Comparison of ENCODE assay signal across 8 mouse cellular contexts in the genomic region with DNA sequence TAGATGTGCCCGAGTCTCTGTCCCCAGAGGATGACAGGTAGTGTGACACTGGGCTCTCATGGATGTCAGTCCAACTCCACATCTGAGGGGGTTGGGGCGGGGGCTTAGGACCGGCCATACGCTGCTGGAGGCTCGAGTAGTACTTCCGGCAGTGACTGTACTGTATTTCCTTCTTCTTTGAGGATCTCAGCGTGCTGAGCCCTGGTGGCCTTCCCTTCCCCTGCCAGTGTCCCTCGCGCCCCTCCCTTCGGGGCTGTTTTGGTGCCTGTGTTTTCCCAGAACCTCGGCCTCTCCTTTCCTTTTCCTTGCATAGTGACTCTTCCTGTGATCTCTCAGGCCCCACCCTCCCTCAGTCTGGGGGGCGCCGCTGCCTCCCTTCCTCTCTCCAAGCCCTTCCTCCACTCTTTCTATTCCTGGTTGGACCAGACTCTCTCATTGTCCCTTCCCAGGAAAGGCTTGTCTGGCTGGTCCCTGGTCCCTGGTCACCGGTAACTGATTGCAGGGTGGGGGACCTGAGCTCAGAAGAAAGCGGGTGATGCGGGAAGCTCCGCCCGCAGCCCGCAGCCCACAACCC.
DNase-seq lines count a peak whose midpoint lies in the region; ATAC-seq and TF ChIP-seq lines count a peak whose summit lies in the region.

No protein-coding gene starts in this region.

- 25% methylated on average over 19 of the region's 19 CpGs for WGBS in embryonic facial prominence, embryonic 10.5 days
- 15% methylated on average over 19 of the region's 19 CpGs for WGBS in stomach, embryonic 14.5 days

- DNase-seq in embryonic facial prominence, embryonic 10.5 days (ENCODE audit: low spot score) = peak; percentile 63
- DNase-seq in heart, postnatal 10 days = peak; percentile 71 to 75
- peak; percentile 82 for DNase-seq in kidney, postnatal 10 days
- peak; percentile 87 for DNase-seq in lung, postnatal 36 days
- no peak for DNase-seq in adipocyte (ENCODE audit: low spot score)
- no peak for DNase-seq in ovary, adult 18-20 months (ENCODE audit: low spot score)

- TF ChIP-seq CTCF in ES-Bruce4 (IDR thresholded peaks at IDR 0.05; ENCODE audit: low read depth, low read length) = no peak

- TF ChIP-seq POLR2A in ES-Bruce4 (IDR thresholded peaks at IDR 0.05; ENCODE audit: insufficient read depth, low read length) = no peak

- H3K9ac ChIP-seq in ES-Bruce4 (ENCODE audit: low read depth, poor library complexity, severe bottlenecking) = peak overlapping the region; percentile 32
- peak overlapping the region; percentile 25; the same call in 1 of the 2 replicates for H3K9ac ChIP-seq in stomach, embryonic 14.5 days (replicated peaks; ENCODE audit: low read depth, low read length)

- intact Hi-C loops in heart, postnatal 10 days (cut with DNase I) = loop anchor here (2.0 kb wide), 1 partner anchor 21 kb away; no protein-coding TSS in a partner anchor

- ATAC-seq in stomach, embryonic 14.5 days (ENCODE audit: insufficient number of reproducible peaks, insufficient read depth, low FRiP score, low read depth) = peak; percentile 30; the same call in 1 of the 2 replicates

- H3K4me3 ChIP-seq in ES-Bruce4 (ENCODE audit: low read depth, low read length) = peak overlapping the region; percentile 39
- H3K4me3 ChIP-seq in embryonic facial prominence, embryonic 10.5 days = peak overlapping the region; percentile 45
- H3K4me3 ChIP-seq in stomach, embryonic 14.5 days (ENCODE audit: low read depth, low read length) = peak overlapping the region; percentile 2; the same call in 1 of the 2 replicates

- no peaks in the 10 kb centered on the region for H3K36me3 ChIP-seq in ES-Bruce4 (ENCODE audit: control insufficient read depth, insufficient read depth, low read length, poor library complexity, severe bottlenecking)
- H3K36me3 ChIP-seq in embryonic facial prominence, embryonic 10.5 days (replicated peaks) = no peaks in the 10 kb centered on the region
- no peaks in the 10 kb centered on the region for H3K36me3 ChIP-seq in stomach, embryonic 14.5 days (ENCODE audit: control insufficient read depth, insufficient read depth, low read length)

- H3K4me2 ChIP-seq in stomach, embryonic 14.5 days (replicated peaks; ENCODE audit: low read depth, low read length) = peak overlapping the region; percentile 37

- peak overlapping the region; percentile 19 for H3K27ac ChIP-seq in ES-Bruce4 (ENCODE audit: insufficient read depth, low read length)
- H3K27ac ChIP-seq in embryonic facial prominence, embryonic 10.5 days (replicated peaks) = peak overlapping the region; percentile 91
- H3K27ac ChIP-seq in stomach, embryonic 14.5 days (ENCODE audit: low read length) = peak overlapping the region; percentile 99

- no peaks in the 10 kb centered on the region for H3K27me3 ChIP-seq in ES-Bruce4 (ENCODE audit: control insufficient read depth, insufficient read depth, low read length, poor library complexity, severe bottlenecking)
- H3K27me3 ChIP-seq in embryonic facial prominence, embryonic 10.5 days (replicated peaks; ENCODE audit: low read depth, poor library complexity, severe bottlenecking) = no peaks in the 10 kb centered on the region
- H3K27me3 ChIP-seq in stomach, embryonic 14.5 days (ENCODE audit: control insufficient read depth, insufficient read depth, low read length) = no peaks in the 10 kb centered on the region

- H3K4me1 ChIP-seq in ES-Bruce4 (ENCODE audit: control insufficient read depth, insufficient read depth, low read length) = peaks cover 8% of the 10 kb centered on the region
- peaks cover 52% of the 10 kb centered on the region for H3K4me1 ChIP-seq in embryonic facial prominence, embryonic 10.5 days
- H3K4me1 ChIP-seq in stomach, embryonic 14.5 days (ENCODE audit: control insufficient read depth, insufficient read depth, low read length) = peaks cover 55% of the 10 kb centered on the region

- 0 out of 2 replicates have a peak, but pooled peaks have one; percentile 43 for TF ChIP-seq EP300 in ES-Bruce4 (IDR thresholded peaks at IDR 0.05; ENCODE audit: insufficient read depth, low read depth, low read length)

- no peaks in the 10 kb centered on the region for H3K9me3 ChIP-seq in ES-Bruce4 (replicated peaks; ENCODE audit: control insufficient read depth, insufficient read depth, low read length, poor library complexity, severe bottlenecking)
- H3K9me3 ChIP-seq in embryonic facial prominence, embryonic 10.5 days = no peaks in the 10 kb centered on the region
- no peaks in the 10 kb centered on the region for H3K9me3 ChIP-seq in stomach, embryonic 14.5 days (ENCODE audit: control insufficient read depth, low read depth, low read length)

Comparison
In these comparisons a context has a peak if more than half of its experiments do, and no peak if none do; other contexts are left out.
1. H3K27ac ChIP-seq: peak in every context shown above with its lines; median percentile 99 in stomach, embryonic 14.5 days; 91 in embryonic facial prominence, embryonic 10.5 days; 19 in ES-Bruce4.
2. DNase-seq: peak in embryonic facial prominence, embryonic 10.5 days (single experiment), heart, postnatal 10 days (2 of 2), kidney, postnatal 10 days (single experiment) and lung, postnatal 36 days (single experiment); none in adipocyte (single experiment) and ovary, adult 18-20 months (single experiment).
3. Peak in every context shown above with its lines, with median percentiles within 50 percentile points of each other: H3K4me3 ChIP-seq.